Mouse (Mus musculus) T-helper 17 cell (primary cell): ENCODE data around the gene Pla1a.

ENCODE experiments used
- in situ Hi-C, 2 experiments: fragments of 300-600 bp; cut with MboI, MseI; formaldehyde crosslinking; loops; 1 replicate in 1 of 2; 2 replicates in 1 of 2; pipeline ENCODE4 v1.15.1; 2025; ENCODE audit warnings: high pct_unique_total_duplicates in 2 of 2

Gene Pla1a

DNA sequence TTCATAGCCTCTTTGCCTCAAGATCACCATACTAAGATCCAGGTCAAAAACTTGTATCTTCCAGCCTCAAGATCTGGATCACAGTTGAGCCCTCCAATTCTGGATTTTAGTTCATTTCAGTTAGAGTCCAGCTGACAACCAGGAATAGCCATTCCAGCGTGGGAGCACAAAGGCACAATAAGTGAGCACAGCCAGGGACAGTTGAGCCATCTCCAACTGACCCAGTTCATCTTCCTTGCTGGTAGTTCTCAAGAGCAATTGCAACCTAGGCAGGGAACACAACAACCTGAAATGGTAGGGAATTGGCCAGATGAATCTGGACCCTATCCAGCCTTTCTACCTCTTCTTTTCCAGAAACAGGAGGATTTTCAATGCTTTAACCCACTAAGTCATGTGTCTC is 6.2 kb upstream of the Pla1a start:
- in situ Hi-C loops = loop anchor here in 1 of 2 experiments (25.0 kb wide), 1 partner anchor 623 kb away; no protein-coding TSS in a partner anchor

DNA sequence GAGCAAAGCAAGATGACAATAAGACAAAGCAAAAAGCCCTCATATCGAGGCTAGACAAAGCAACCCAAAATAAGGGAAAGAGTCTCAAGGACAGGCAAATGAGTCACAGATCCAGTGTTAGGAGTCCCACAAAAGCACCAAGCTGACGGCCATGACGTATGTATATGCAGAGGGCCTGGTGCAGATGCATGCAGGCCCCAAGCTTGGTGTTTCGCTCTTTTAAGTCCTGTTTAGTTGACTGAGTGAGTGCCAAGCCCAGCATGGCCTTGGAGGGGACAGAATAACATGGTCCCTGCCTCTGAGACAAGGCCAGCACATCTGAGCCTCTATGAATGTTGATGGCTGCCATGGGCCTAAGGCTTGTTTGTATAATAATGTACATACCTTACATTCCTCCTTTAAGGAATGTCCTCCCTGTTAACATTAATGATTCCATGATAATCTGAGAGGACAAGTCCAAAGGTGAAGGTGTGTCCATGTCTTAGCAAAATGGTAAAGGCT is 1.4 kb upstream of the Pla1a start:
- in situ Hi-C loops = loop anchor here in 1 of 2 experiments (25.0 kb wide), 1 partner anchor 628 kb away; no protein-coding TSS in a partner anchor

DNA sequence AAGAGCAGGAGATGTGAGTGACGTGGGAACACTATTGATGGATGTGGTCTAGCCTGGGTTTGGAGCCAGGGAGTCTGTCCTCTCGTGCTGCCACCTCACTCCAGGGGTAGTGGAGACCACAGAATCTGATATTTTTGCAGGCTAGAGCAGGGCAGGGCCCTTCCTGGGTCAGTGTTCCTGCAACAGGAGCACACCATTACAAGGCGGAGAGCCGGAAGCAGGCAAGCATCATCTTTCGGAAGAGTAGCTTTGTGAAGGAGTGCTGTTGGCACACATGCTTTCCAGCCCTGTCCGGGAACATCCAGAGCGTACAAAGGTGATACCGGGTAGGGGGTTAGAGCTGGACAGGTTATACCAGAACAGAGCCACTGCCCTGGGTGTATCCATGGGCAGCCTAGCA is 569 bp upstream of the Pla1a start:
- in situ Hi-C loops = loop anchor here in 1 of 2 experiments (25.0 kb wide), 1 partner anchor 629 kb away; no protein-coding TSS in a partner anchor

DNA sequence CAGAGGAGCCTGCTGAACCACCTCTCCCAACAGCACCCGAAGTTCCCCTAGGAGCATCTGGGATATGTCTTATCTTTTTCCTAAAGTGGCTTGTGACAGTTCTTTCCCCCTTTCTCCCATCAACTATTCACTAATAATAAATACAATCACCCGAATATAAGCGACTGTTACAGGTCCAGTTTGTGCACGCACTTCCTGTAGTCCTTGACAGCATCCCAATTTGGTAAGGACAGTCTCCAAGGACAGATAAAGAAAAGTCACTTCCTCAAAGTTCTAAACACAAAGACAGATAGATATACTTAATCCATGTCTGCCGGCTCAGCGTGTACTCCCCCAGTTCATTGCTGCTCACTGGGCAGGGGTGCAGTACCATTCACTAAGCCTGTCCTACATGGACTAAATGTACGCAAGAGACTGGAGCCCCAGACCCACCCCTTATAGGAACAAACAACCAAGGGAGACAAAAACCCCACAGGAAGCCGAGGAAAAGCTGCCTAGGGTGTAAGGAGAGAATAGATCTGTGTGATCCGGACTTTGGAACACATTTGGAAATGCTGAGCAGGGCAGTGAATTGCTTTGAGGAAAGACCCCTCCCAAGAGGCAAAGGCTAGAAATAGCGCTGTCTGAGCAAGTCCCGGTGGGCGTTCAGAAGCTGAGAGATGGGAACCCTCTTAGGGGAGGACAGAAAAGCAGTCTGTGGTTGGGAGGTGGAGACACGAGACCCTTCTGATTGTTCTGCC is 1.3 kb downstream of the Pla1a start:
- in situ Hi-C loops = loop anchor here in 1 of 2 experiments (25.0 kb wide), 1 partner anchor 631 kb away; no protein-coding TSS in a partner anchor

DNA sequence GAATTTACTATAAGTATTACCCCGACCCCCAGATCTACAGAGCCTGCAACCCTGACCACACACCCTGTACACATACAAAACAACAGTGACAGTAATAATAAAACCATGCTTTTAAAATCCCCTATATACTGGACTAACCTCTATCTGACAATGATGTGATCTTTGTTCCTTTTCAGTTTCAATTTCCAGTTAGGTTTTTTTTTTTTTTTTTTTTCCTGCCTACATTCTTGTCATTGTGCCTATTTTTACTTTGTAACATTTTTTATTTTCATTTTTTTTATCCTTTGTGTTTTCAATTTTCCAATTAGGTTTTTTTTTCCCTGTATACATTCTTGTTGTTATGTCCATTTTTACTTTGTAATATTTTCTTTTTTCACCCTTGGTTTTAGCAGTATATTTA is 7.1 kb downstream of the Pla1a start:
- in situ Hi-C loops = loop anchor here in 1 of 2 experiments (25.0 kb wide), 1 partner anchor 637 kb away; no protein-coding TSS in a partner anchor

DNA sequence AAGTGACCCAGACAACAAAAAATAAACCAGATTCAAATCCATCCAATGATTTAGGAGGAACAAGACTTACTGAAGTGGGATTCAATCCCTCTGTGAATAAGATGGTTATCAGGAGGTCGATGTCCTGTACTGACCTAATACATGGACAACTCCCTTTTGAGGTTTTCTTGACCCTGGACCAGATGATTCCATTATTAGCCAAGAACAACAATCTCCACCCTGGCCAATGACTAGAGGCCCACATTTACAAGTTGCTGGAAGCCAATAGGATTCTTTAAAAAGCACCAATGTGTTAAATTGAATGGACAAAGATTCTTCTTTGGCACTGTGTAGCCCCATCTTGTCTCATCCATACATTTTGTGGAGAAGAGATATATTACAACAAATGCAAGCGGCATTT is 7.6 kb downstream of the Pla1a start:
- in situ Hi-C loops = loop anchor here in 1 of 2 experiments (25.0 kb wide), 1 partner anchor 637 kb away; no protein-coding TSS in a partner anchor

DNA sequence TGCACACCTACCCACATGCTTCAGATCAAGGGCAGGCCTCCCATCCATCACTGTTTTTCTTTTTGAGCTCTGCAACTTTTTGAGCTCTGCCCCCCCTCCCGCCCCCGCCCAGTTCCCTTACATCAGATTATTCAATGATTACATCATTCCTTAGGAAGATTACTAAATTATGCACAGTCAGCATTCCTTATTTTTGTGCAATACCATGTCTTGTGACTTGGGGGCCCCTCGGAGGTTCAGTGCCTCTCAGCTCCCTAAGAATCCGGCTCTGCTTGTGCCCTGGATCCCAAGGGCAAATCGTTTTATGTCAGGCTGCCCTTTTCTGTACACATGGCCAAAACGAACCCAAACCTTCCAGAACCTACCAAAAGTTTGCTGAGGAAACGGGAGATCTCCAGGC is 18.0 kb downstream of the Pla1a start:
- in situ Hi-C loops = no loop called here

DNA sequence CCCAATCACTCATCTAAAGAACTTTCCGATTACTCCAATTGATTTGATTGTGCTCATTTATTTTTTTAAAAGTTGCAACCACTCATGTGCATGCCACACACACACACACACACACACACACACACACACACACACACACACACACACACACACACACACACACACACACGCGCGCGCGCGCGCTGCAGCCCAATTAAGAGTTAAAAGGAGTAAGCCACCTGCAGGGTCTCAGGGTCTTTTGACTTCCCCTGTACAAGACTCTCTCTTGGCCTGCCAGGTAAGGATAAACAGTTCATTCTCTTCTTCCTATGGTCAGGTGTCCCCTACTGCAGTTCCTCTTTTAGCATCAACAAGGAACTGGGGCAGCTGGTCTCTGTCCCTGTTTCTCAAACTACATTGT is 24.5 kb downstream of the Pla1a start:
- in situ Hi-C loops = no loop called here

DNA sequence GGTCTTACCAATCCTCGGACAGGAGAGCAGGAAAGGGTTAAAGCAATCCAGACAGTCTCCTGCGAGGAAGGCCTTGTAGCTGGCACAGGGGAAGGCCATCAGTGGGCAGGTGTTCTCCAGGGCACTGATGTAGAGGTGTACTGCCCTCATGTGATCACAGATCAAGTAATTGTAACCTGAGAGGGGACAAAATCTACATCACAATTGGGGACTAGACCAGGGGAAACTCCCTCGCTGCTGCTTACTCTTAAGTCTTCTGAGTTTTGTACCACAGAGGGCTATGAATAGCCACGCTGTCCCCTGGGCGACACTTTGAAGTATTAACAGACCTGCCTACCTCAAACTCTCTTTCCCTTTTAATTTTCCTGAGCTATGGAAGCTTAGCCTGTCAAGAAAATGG is 25.4 kb downstream of the Pla1a start:
- in situ Hi-C loops = no loop called here

DNA sequence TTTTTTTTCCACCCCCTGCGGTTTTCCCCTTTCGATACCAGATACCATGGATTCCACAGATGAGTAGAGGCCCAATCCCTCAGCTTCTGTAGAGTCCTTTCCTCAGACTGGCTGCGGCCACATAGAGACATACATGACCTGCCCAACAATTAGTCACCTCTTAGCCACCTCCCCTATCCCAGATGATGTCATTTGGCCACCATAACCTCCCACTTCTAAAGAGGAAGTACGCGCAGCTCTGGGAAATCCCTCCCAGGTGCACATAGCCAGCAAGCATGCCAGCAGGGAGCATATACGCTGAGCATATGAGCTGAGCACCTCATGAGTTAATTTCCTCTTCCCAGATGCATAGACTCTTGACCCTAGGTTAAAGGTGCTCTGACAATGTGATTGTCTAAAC is 26.2 kb downstream of the Pla1a start:
- in situ Hi-C loops = no loop called here

DNA sequence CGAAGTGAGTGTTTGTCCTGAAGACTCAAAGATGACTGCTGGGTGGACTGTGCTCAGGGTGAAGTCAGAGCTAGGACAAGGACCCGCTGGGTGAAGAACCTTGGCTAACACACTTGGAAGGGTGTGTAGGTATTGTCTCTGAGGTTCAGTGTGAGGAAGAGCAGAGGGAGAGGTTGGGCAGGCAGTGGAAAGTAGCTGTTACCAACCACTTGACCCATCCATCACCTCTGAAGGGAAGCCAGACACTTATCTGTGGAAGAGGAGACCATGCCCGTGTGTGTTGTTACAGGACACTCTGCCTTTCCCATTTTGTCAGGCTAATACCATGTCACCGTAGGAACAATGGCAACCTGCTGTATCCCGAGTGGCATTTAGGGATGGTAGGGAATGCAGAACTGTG is 26.7 kb downstream of the Pla1a start:
- in situ Hi-C loops = no loop called here

DNA sequence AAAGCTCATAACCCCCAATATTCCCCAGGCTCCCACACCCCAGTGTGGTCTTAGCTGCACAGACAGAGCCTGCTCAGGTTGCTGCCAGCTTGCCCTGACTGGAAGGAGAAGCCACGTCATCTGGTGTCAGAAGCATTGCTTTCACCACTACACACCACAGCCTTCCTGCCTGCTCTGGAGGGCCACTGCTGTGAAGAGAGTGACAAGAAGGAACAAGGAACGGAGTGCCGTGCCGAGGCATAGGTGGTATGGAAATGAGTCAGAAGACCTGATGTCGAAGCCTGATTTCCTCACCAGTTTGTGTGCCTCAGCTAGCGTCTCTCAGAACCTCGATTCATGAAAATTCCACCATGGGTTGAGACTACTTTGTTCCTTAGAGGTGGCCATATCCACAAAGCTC is 29.3 kb downstream of the Pla1a start:
- in situ Hi-C loops = no loop called here

DNA sequence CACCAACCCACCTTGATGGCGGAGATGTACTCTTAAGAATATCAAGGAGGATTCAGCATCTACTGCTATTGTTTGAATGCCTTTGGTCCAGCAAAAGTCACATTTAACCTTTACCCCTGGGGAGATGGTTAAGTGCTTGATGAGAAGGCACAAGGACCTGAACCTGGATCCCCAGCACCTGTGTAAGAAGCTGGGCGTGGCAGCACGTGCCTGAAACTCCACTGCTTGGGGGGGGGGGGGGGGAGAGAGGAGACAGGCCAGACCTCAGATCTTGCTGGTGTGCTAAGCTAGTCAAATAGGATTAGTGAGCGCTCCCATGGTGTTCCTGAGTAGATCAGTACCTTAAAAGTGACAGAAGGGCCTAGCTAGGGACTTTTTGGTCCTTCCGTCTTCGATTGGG is 31.5 kb downstream of the Pla1a start:
- in situ Hi-C loops = no loop called here

DNA sequence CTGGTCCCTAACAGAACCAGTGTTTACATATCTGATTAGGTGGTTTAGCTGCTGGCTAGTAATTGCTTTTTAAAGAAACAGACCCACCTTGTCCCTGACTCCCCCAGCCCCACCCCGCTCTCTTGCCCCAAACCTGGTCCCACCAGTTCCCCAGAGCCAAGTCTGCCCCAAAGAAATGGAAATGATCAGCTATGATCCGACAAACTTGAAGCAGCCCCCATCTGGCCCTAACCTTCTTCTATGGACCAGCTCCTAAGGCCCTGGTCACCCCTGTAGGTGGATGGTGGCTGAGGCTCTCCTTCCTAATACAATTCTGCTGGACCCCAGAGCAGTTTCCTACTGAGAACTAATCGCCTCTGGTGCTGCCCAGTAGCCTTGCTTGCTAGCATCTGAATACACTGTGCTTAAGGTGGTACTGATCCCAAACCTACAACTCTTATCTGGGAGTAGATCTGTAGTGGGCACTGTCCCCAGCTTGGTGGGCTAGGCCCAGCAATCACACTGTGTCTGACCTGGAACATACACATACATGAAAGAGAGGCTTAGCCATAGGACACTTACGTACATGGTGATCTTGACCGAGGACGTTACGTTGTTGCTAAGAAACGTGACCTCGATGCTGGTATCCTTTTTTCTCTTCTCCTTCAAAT is 32.5 kb downstream of the Pla1a start:
- in situ Hi-C loops = no loop called here

DNA sequence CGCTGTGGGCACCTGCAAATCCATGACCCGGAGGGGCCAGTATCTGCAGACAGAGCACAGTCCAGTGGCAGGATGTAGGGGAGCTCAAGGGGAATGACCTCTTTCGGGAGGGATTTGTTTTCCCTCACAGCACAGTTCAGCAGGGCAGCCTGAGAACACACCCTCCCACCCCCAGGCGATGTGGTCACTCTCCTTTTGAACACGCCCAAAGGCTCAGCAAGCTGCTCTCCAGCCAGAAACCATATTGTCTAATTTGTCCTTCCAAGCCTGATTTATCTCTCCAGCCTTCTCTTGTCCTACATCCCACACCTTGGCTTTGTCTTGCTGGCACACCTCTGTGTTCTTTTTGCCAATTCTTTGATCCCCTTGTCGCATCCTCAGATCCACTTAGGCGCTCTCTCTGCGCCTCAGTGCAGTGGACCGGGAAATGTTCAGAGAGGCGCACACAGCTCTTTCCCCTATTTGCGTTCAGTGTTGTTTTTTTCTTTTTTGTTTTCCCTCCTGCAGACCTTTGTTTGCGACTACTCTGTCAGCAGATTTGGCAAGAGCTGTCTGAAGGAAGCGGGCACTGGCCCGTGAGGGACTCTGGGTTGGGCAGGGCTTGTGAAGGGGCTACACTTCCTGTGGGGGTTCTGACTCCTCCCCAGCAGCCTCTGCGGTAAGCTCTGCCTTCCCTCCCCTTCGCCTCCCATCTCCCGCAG is 33.3 kb downstream of the Pla1a start:
- in situ Hi-C loops = no loop called here

DNA sequence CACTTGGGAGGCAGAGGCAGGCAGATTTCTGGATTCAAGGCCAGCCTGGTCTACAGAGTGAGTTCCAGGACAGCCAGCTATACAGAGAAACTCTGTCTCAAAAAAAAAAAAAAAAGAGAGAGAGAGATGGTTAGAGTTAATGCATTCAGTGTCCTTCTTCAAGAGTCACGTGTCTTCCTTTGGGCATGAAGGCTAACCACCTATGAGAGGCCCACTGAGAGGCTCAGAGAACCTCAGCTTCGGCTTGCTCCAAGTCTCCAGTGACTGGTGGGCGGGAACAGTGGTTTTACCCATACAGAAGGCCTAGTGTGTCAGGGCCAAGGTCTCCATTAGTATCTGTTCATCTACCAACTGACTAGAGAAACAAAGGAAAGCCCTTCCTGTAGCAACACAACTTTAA is 33.9 kb downstream of the Pla1a start:
- in situ Hi-C loops = no loop called here

DNA sequence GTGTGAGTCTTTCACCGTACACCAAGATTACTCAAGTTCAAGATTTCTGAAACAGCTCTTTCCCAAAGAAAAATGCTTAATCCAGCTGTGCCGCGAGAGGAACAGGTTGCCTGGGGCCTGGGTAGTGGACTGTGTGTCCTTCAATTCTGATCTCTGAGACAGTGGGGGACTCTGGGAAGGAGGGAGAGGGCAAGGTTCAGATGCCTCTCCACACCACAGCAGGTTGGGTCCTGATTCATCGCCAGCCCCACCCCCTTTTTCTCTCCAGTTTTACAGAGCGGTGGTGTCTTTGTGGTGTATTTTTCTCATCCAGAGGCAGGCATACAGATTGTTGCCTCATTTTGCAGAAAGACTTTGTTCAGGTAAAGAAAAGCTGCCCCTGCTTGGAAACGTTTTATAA is 34.7 kb downstream of the Pla1a start:
- in situ Hi-C loops = no loop called here

DNA sequence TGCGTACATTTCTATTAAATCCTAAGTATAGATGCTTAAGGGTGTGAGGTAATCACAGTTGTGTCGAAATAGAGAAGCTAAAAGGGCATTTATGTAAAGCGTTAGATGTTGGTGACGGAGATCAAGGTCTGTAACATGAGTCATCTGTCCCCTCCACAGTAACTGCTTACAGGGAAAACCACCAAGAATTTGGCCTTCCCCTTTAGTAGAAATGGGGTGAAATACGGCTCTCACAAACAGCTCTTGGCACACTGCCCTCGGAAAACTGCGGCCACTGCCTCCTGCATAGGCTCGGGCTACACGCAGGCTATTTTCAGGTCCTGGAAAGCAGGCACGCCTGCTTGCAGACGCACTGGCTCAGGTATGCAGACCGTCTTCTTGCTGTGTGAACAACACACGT is 36.8 kb downstream of the Pla1a start:
- in situ Hi-C loops = no loop called here

DNA sequence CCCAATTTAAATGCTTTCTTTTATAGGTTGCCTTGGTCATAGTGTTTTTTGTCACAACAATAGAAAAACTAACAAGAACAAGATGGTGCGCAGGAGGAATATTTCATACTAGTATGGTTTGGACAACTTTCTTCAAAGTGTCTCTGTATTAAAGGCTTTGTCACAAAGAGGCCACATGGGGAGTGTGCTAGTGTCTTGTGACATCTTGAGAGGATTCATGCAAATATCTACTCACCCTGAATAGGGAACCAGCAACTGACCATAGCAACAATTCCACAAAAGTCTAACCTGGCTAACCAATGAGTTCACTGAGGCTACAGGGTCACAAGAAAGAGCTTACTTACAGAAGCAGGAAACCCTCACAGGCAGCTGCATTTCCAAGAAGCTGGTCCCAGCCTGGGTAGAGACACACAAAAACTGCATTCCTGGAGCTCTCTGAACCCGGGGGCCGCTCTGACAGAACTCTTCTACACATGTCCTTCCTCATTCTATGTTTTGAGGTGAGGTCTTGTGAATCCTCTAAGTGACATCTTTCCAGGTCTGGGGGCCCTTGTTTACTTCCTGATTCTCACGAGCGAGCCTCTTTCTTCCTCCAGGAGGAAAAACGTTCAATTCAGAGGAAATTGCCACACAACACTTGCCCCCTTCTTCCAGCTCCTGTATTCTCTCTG is 37.8 kb downstream of the Pla1a start:
- in situ Hi-C loops = no loop called here

DNA sequence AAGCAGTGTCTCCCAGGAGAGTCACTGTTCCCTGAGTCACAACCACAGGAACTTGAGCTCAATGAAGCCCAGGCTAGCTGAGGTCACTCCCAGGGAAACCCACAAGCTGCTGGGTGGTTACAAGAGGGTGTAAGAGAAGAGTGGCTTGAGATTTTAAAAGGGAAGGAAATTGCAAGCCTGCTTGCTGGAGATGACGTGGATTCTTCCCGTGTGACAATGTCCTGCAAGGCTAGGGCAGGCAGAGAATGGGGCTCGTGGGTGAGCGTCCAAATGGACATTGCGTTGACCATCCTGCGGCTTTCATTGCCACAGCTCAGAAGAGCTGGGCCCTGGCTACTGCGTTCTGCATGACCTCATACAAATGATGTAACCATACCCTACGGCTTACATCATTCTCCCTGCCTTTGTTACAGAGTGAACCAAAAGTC is 38.7 kb downstream of the Pla1a start:
- in situ Hi-C loops = no loop called here

DNA sequence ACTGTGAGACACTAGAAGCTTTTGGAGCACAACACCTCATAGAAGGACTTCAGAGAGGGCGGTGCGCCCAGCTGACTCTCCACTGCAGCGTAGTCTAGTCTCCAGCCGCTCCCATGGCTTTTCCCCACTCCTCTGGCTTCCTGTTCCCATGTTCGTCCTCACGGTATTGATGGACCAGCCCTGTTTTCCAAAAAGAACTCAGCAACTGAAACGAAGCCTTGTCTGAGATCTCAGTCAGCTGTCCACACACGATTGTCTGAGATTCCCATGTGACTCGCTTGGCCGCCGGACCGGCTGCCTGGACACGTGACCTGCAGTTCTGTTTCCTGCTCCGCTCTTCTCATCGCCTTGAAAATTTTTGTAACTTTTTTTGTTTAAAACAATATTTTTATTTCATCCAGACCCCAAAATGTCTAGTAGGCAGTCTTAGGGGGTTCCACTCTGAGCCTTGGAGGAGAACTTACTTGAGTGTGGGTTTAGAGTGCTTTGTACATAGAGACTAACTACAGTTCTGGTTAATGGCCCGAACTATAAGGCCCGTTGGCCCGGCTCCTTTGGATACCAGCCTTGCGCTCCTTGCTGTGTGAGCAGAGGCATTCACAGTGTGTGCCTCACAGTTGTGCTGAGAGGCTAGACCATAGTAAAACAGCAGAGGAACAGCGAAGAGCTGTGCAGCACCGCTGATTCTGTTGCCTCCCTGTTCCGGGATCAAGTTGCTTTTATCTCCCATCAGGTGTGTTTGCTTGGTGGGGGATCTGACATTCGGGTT is 40.6 kb downstream of the Pla1a start:
- in situ Hi-C loops = no loop called here
